Mouse (Mus musculus) ES-E14 (cell line): ENCODE data around the gene Nectin2. TPM values are rescaled to one million over a fixed set of nuclear protein-coding genes. Genes with fewer than 3 reads are reported as not detected.

ENCODE experiments used
- DNase-seq: peaks from one replicate; pipeline ENCODE4 v3.0.0-alpha.2; 2013; ENCODE audit warnings: low read depth, low spot score
- H3K27ac ChIP-seq: 2 replicates; pipeline ENCODE4 v1.5.1; 2012; ENCODE audit warnings: low read depth, mild to moderate bottlenecking, low read length, moderate library complexity, mixed read lengths; ENCODE audit not compliant: poor library complexity, insufficient read depth, severe bottlenecking
- H3K36me3 ChIP-seq: 2 replicates; pipeline ENCODE4 v1.6.1; 2012; ENCODE audit warnings: mild to moderate bottlenecking, low read length, moderate library complexity, mixed read lengths; ENCODE audit not compliant: control insufficient read depth, poor library complexity, insufficient read depth, severe bottlenecking
- H3K4me1 ChIP-seq, 2 experiments: fragments of 150-350 bp in 1 of 2; sonication (generic) in 1 of 2; 2 replicates each; pipeline ENCODE4 v1.6.1; 2012; ENCODE audit warnings: low read length in 2 of 2, mild to moderate bottlenecking in 1 of 2, mixed read lengths in 1 of 2; ENCODE audit not compliant: control insufficient read depth in 2 of 2, insufficient read depth in 2 of 2, poor library complexity in 1 of 2
- H3K4me3 ChIP-seq, 2 experiments: fragments of 150-350 bp in 1 of 2; sonication (generic) in 1 of 2; 2 replicates each; pipeline ENCODE4 v1.5.1; 2012; ENCODE audit warnings: low read length in 2 of 2, low read depth in 1 of 2, mild to moderate bottlenecking in 1 of 2, mixed read lengths in 1 of 2; ENCODE audit not compliant: insufficient read depth in 1 of 2, poor library complexity in 1 of 2, severe bottlenecking in 1 of 2
- H3K9ac ChIP-seq: 2 replicates; pipeline ENCODE4 v1.6.1; 2012; ENCODE audit warnings: low read depth, mild to moderate bottlenecking, low read length, mixed read lengths; ENCODE audit not compliant: poor library complexity, insufficient read depth, severe bottlenecking
- H3K9me3 ChIP-seq: fragments of 150-350 bp; sonication (generic); 2 replicates; pipeline ENCODE4 v1.6.1; 2012; ENCODE audit warnings: low read depth, mild to moderate bottlenecking, low read length; ENCODE audit not compliant: control insufficient read depth, insufficient read depth
- CHD2 ChIP-seq: IDR thresholded peaks from 2 replicates; pipeline ENCODE4 v1.6.1; 2014; ENCODE audit warnings: mild to moderate bottlenecking, low read depth, low read length, inconsistent platforms
- HCFC1 ChIP-seq: IDR thresholded peaks from 2 replicates; pipeline ENCODE4 v1.6.1; 2012; ENCODE audit warnings: low read length, inconsistent platforms, borderline replicate concordance; ENCODE audit not compliant: insufficient read depth
- MAFK ChIP-seq: IDR thresholded peaks from 2 replicates; pipeline ENCODE4 v1.6.1; 2014; ENCODE audit warnings: mild to moderate bottlenecking, low read depth, low read length, inconsistent platforms; ENCODE audit not compliant: insufficient read depth
- ZC3H11A ChIP-seq: IDR thresholded peaks from 2 replicates; pipeline ENCODE4 v1.6.1; 2012; ENCODE audit warnings: low read depth, mild to moderate bottlenecking, inconsistent platforms, low read length, borderline replicate concordance
- ZNF384 ChIP-seq: IDR thresholded peaks from 2 replicates; pipeline ENCODE4 v1.6.1; 2012; ENCODE audit warnings: low read depth, low read length, inconsistent platforms
- in situ Hi-C, 2 experiments: fragments of 600-800 bp; cut with MboI; formaldehyde crosslinking; loops; one replicate each; pipeline ENCODE4 v1.15.1; 2025; ENCODE audit warnings: low sequenced_read_pairs in 2 of 2, inconsistent platforms in 1 of 2; ENCODE audit not compliant: unreplicated experiment in 2 of 2
- total RNA-seq: library from RNA; depleted of rRNA; stranded (reverse); fragments of 300-350 nt; gene quantifications from 2 replicates; pipeline ENCODE4 v1.2.3, GENCODE M21; 2012

The Nectin2 gene
- total RNA-seq, 1 experiment, result 241 TPM

DNA sequence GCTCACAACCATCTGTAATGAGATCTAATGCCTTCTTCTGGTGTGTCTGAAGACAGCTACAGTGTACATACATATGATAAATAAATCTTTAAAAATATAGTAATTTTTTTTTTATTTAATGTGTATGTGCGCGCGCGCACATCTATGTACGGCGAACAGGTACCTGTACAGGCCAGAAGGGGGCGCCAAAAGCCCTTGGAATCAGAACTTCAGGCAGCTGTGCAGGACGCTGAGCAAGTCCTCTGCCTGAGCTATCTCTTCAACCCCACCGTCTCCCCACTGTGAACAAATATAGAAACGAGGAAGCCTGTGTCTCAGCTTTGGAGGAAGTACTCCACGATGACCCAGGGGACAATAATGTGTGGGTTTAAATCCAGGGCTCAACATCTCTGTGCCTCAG lies 10.0 kb downstream of the Nectin2 start:
- Histone ChIP-seq H3K4me1 (peaks cover 7 to 23% of the 10 kb centered on the region in 2 experiments), H3K9me3 (no peaks in the 10 kb centered on the region), H3K4me3 (no peak overlapping the region), H3K9ac (peak overlapping the region; percentile 7; the same call in 1 of the 2 replicates), H3K27ac (no peak overlapping the region; the same call in 1 of the 2 replicates), H3K36me3 (peaks cover 55% of the 10 kb centered on the region)
- in situ Hi-C loops, result no loop called here
- DNase-seq, result peak; percentile 74
- TF ChIP-seq CHD2 (no peak), HCFC1 (no peak), ZC3H11A (no peak), MAFK (no peak), ZNF384 (no peak)

GRCm38 (mm10) chr7:19738771-19739170 lies 11.5 kb downstream of the Nectin2 start:
- in situ Hi-C loops, result no loop called here
- Histone ChIP-seq H3K9ac (no peak overlapping the region), H3K9me3 (no peaks in the 10 kb centered on the region), H3K27ac (no peak overlapping the region), H3K4me3 (no peak overlapping the region), H3K36me3 (peaks cover 58% of the 10 kb centered on the region), H3K4me1 (peaks cover 4 to 19% of the 10 kb centered on the region in 2 experiments)
- TF ChIP-seq ZC3H11A (no peak), ZNF384 (no peak), MAFK (no peak), HCFC1 (no peak), CHD2 (no peak)
- DNase-seq, result no peak

GRCm38 (mm10) chr7:19736389-19737057 lies 13.8 kb downstream of the Nectin2 start:
- TF ChIP-seq HCFC1, result no peak
- TF ChIP-seq CHD2, result no peak
- TF ChIP-seq ZC3H11A, result no peak
- no peak for TF ChIP-seq ZNF384
- TF ChIP-seq MAFK, result no peak
- no peak for DNase-seq

DNA sequence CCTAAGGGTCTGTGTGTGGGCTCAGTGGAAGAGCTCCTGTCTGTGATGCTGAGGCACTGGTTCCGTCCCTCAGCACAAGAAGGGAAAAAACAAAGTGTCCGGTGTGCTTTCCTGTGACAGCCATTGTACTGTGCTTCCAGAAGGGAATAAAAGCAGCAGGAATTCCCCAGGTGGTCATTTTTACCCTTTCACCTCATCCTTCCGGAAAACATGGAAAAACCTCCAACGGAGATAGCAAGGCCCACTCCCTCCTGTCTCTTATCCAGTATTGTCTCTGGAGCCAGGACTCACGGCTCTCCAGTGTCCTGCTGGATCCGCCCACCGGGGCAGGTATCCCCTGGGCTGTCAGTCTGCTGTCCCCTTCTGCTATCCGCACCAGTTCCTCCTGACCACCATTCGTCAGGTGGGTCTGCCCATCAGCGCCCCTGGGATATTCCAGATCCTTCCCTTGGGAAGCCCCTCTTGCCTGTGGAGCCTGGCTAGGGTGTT lies 16.1 kb downstream of the Nectin2 start:
- peaks cover 0 to 13% of the 10 kb centered on the region in 2 experiments; a peak in 2 of 4 replicates for H3K4me1 ChIP-seq
- no peak overlapping the region for H3K9ac ChIP-seq
- no peaks in the 10 kb centered on the region for H3K9me3 ChIP-seq
- no peak for TF ChIP-seq MAFK
- no peak for TF ChIP-seq ZC3H11A
- no peak for TF ChIP-seq HCFC1
- no peak for TF ChIP-seq CHD2
- TF ChIP-seq ZNF384, result no peak
- no peak overlapping the region for H3K27ac ChIP-seq
- no peak overlapping the region for H3K4me3 ChIP-seq
- peaks cover 86% of the 10 kb centered on the region for H3K36me3 ChIP-seq
- in situ Hi-C loops, result no loop called here
- DNase-seq, result no peak

More at GRCm38 (mm10) chr7:19736389-19737057, 13.8 kb downstream of the Nectin2 start:
- H3K27ac ChIP-seq, result peak overlapping the region; percentile 8; the same call in 1 of the 2 replicates
- H3K36me3 ChIP-seq, result peaks cover 71% of the 10 kb centered on the region
- in situ Hi-C loops, result no loop called here
- no peaks in the 10 kb centered on the region for H3K9me3 ChIP-seq
- H3K4me1 ChIP-seq, result peaks cover 2 to 25% of the 10 kb centered on the region in 2 experiments; a peak in 3 of 4 replicates
- H3K9ac ChIP-seq, result no peak overlapping the region
- no peak overlapping the region for H3K4me3 ChIP-seq
